ENCODE assay signal across 17 mouse cellular contexts in genomic region chr4:131914046-131914643, GRCm38 (mm10). TPM values are rescaled to one million over a fixed set of nuclear protein-coding genes. Genes with fewer than 3 reads are reported as not detected.
DNase-seq lines count a peak whose midpoint lies in the region; ATAC-seq lines count a peak whose summit lies in the region.
"Had no signal": no experiment of that assay in that cellular context is flagged by ENCODE, and none has a peak within 500 bp of the region (broad histone marks: within the 10 kb centered on the region; RNA-seq: fewer than 3 reads in every experiment).

No protein-coding gene starts in this region.

- H3K4me1 ChIP-seq in heart, embryonic 13.5 days: peaks cover 72% of the 10 kb centered on the region
- peaks cover 72% of the 10 kb centered on the region for H3K4me1 ChIP-seq in midbrain, embryonic 10.5 days
- H3K4me1 ChIP-seq in midbrain, embryonic 13.5 days (replicated peaks): peaks cover 50% of the 10 kb centered on the region
- H3K4me1 ChIP-seq in neural tube, embryonic 12.5 days: peaks cover 55% of the 10 kb centered on the region

- peak overlapping the region; percentile 54 for H3K9ac ChIP-seq in heart, embryonic 13.5 days
- no peak overlapping the region for H3K9ac ChIP-seq in midbrain, embryonic 13.5 days (replicated peaks)
- no peak overlapping the region for H3K9ac ChIP-seq in neural tube, embryonic 12.5 days

- no peaks in the 10 kb centered on the region for H3K9me3 ChIP-seq in heart, embryonic 13.5 days
- no peaks in the 10 kb centered on the region for H3K9me3 ChIP-seq in midbrain, embryonic 10.5 days (replicated peaks)
- H3K9me3 ChIP-seq in midbrain, embryonic 13.5 days: no peaks in the 10 kb centered on the region
- no peaks in the 10 kb centered on the region for H3K9me3 ChIP-seq in neural tube, embryonic 12.5 days
- H3K9me3 ChIP-seq: forebrain, embryonic 10.5 days; intestine, embryonic 15.5 days; stomach, embryonic 15.5 days had no signal

- no peak for DNase-seq in heart, postnatal 4 days
- DNase-seq in midbrain, embryonic 10.5 days (ENCODE audit: low spot score): peak; percentile 43
- peak; percentile 51 for DNase-seq in embryo, embryonic 9.5 days (ENCODE audit: extremely low spot score)
- no peak for DNase-seq in layer of hippocampus, postnatal 10 days (ENCODE audit: low spot score in 2 of 2)
- DNase-seq: adrenal gland, adult 8-10 months; cerebellum, adult 9-11 months; liver; retina, postnatal 1 day had no signal

- ATAC-seq in heart, embryonic 13.5 days (ENCODE audit: extremely low read depth, insufficient number of reproducible peaks, low FRiP score, low TSS enrichment): no peak
- ATAC-seq in midbrain, embryonic 13.5 days: no peak
- ATAC-seq in neural tube, embryonic 12.5 days (ENCODE audit: low FRiP score, low read depth): no peak
- ATAC-seq: intestine, embryonic 15.5 days; midbrain, embryonic 16.5 days had no signal

- H3K36me3 ChIP-seq in heart, embryonic 13.5 days: no peaks in the 10 kb centered on the region
- H3K36me3 ChIP-seq in midbrain, embryonic 10.5 days: no peaks in the 10 kb centered on the region
- no peaks in the 10 kb centered on the region for H3K36me3 ChIP-seq in midbrain, embryonic 13.5 days
- no peaks in the 10 kb centered on the region for H3K36me3 ChIP-seq in neural tube, embryonic 12.5 days
- H3K36me3 ChIP-seq: forebrain, embryonic 10.5 days; intestine, embryonic 15.5 days; stomach, embryonic 15.5 days had no signal

- peaks cover 55% of the 10 kb centered on the region for H3K27me3 ChIP-seq in heart, embryonic 13.5 days (replicated peaks)
- H3K27me3 ChIP-seq in midbrain, embryonic 10.5 days (ENCODE audit: low read depth, poor library complexity, severe bottlenecking): peaks cover 82% of the 10 kb centered on the region
- peaks cover 74% of the 10 kb centered on the region for H3K27me3 ChIP-seq in midbrain, embryonic 13.5 days
- H3K27me3 ChIP-seq in neural tube, embryonic 12.5 days (replicated peaks): peaks cover 55% of the 10 kb centered on the region

- WGBS in heart, embryonic 13.5 days: 20% methylated on average over 9 of the region's 9 CpGs
- WGBS in midbrain, embryonic 10.5 days: 9% methylated on average over 9 of the region's 9 CpGs
- WGBS in midbrain, embryonic 13.5 days: 7% methylated on average over 9 of the region's 9 CpGs
- 10% methylated on average over 9 of the region's 9 CpGs for WGBS in neural tube, embryonic 12.5 days

- peak overlapping the region; percentile 46; the same call in 1 of the 2 replicates for H3K4me3 ChIP-seq in heart, embryonic 13.5 days
- H3K4me3 ChIP-seq in midbrain, embryonic 10.5 days: 0 out of 2 replicates have a peak overlapping the region, but pooled peaks have one; percentile 16
- H3K4me3 ChIP-seq in midbrain, embryonic 13.5 days (replicated peaks): no peak overlapping the region
- H3K4me3 ChIP-seq in neural tube, embryonic 12.5 days: no peak overlapping the region

- H3K4me2 ChIP-seq in heart, embryonic 13.5 days: peak overlapping the region; percentile 74
- no peak overlapping the region for H3K4me2 ChIP-seq in midbrain, embryonic 13.5 days (replicated peaks)
- H3K4me2 ChIP-seq in neural tube, embryonic 12.5 days (replicated peaks): 0 out of 2 replicates have a peak overlapping the region, but pooled peaks have one; percentile 9

- no peak overlapping the region for H3K27ac ChIP-seq in heart, embryonic 13.5 days (replicated peaks)
- no peak overlapping the region for H3K27ac ChIP-seq in midbrain, embryonic 10.5 days (replicated peaks)
- H3K27ac ChIP-seq in midbrain, embryonic 13.5 days: no peak overlapping the region
- no peak overlapping the region for H3K27ac ChIP-seq in neural tube, embryonic 12.5 days
- H3K27ac ChIP-seq: stomach, embryonic 15.5 days had no signal

RNA-seq across cellular contexts. Expression of gene Tmem200b, which starts 7.4 kb away (rescaled TPM):
- 1.5 and 1.9 TPM in 2 replicates for polyA plus RNA-seq in heart, embryonic 13.5 days (2015; fragmentation: Nextera tagmentation; extraction: Ambion mirVana)
- total RNA-seq in heart, postnatal 4 days (2021): 10 to 100 TPM in 1 of 2 experiments, 1 to 10 TPM in 1; 9.4 to 12.8 TPM
- 0.39 and 0.49 TPM in 2 replicates for polyA plus RNA-seq in midbrain, embryonic 10.5 days (2016; fragmentation: Nextera tagmentation; extraction: Ambion mirVana)
- not detected in 2 replicates for polyA plus RNA-seq in midbrain, embryonic 13.5 days (2015; fragmentation: Nextera tagmentation; extraction: Ambion mirVana)
- polyA plus RNA-seq in neural tube, embryonic 12.5 days (2016; fragmentation: Nextera tagmentation; extraction: Ambion mirVana): 0.79 and 0.82 TPM in 2 replicates
- total RNA-seq in layer of hippocampus, postnatal 10 days (2021): 1 to 10 TPM; 1.8 to 2.4 TPM
- total RNA-seq: granulocyte monocyte progenitor cell, adult 5-6 weeks had no signal
- polyA plus RNA-seq: neural tube, embryonic 14.5 days had no signal

RNA-seq across cellular contexts. Expression of gene Srsf4, which starts 40.7 kb away (rescaled TPM):
- polyA plus RNA-seq in heart, embryonic 13.5 days (2015; fragmentation: Nextera tagmentation; extraction: Ambion mirVana): 68.5 and 72.0 TPM in 2 replicates
- 10 to 100 TPM; 73.2 to 76.8 TPM for total RNA-seq in heart, postnatal 4 days (2021)
- 147 and 157 TPM in 2 replicates for polyA plus RNA-seq in midbrain, embryonic 10.5 days (2016; fragmentation: Nextera tagmentation; extraction: Ambion mirVana)
- polyA plus RNA-seq in midbrain, embryonic 13.5 days (2015; fragmentation: Nextera tagmentation; extraction: Ambion mirVana): 134 and 140 TPM in 2 replicates
- polyA plus RNA-seq in neural tube, embryonic 12.5 days (2016; fragmentation: Nextera tagmentation; extraction: Ambion mirVana): 145 and 150 TPM in 2 replicates
- 10 to 100 TPM; 74.4 to 77.1 TPM for total RNA-seq in layer of hippocampus, postnatal 10 days (2021)

Comparison
In these comparisons a context has a peak if more than half of its experiments do, and no peak if none do; other contexts are left out.
1. H3K4me3 ChIP-seq: peak in heart, embryonic 13.5 days (single experiment) and midbrain, embryonic 10.5 days (single experiment); none in midbrain, embryonic 13.5 days (single experiment) and neural tube, embryonic 12.5 days (single experiment).
2. DNase-seq: peak in midbrain, embryonic 10.5 days (single experiment) and embryo, embryonic 9.5 days (single experiment); none in heart, postnatal 4 days (single experiment) and layer of hippocampus, postnatal 10 days (0 of 2).